Mouse (Mus musculus) limb, embryonic 15.5 days (tissue): Measurements from ENCODE around the gene Dlgap1. TPM values are rescaled to one million over a fixed set of nuclear protein-coding genes. Genes with fewer than 3 reads are reported as not detected.

Experiments
- ATAC-seq: fragments of 200-750 bp; cut with Nextera tagmentation; 2 replicates; pipeline ENCODE4 v1.8.0; 2017; ENCODE audit warnings: low read depth, moderate TSS enrichment; ENCODE audit not compliant: insufficient number of reproducible peaks, low FRiP score, low TSS enrichment
- H3K27ac ChIP-seq: fragments of 300-500 bp; sonication (generic); 2 replicates; pipeline ENCODE4 v1.5.1; 2015; ENCODE audit warnings: moderate library complexity, mild to moderate bottlenecking, inconsistent platforms
- H3K27me3 ChIP-seq: fragments of 300-500 bp; sonication (generic); 2 replicates; pipeline ENCODE4 v1.6.1; 2015; ENCODE audit warnings: inconsistent platforms
- H3K36me3 ChIP-seq: fragments of 300-500 bp; sonication (generic); 2 replicates; pipeline ENCODE4 v1.6.1; 2015; ENCODE audit warnings: inconsistent platforms
- H3K4me1 ChIP-seq: fragments of 300-500 bp; sonication (generic); 2 replicates; pipeline ENCODE4 v1.6.1; 2015; ENCODE audit warnings: inconsistent platforms
- H3K4me2 ChIP-seq: fragments of 300-500 bp; sonication (generic); 2 replicates; pipeline ENCODE4 v1.6.1; 2015; ENCODE audit warnings: mild to moderate bottlenecking, inconsistent platforms
- H3K4me3 ChIP-seq: fragments of 300-500 bp; sonication (generic); 2 replicates; pipeline ENCODE4 v1.5.1; 2015; ENCODE audit warnings: mild to moderate bottlenecking, inconsistent platforms
- H3K9ac ChIP-seq: fragments of 300-500 bp; sonication (generic); 2 replicates; pipeline ENCODE4 v1.6.1; 2015; ENCODE audit warnings: inconsistent platforms
- H3K9me3 ChIP-seq: fragments of 300-500 bp; sonication (generic); 2 replicates; pipeline ENCODE4 v1.6.1; 2016; ENCODE audit warnings: inconsistent platforms
- WGBS: fragments of 180-500 bp; shearing (Covaris S2); methylation state at CpG from one replicate; pipeline ENCODE4 v1.1.7; 2015; 5-methylcytosine and 5-hydroxymethylcytosine counted together
- polyA plus RNA-seq: library from polyadenylated mRNA; unstranded; fragments of >200 nt; fragmentation: Nextera tagmentation; extraction: Ambion mirVana; gene quantifications from 2 replicates; pipeline ENCODE4 v1.2.1, GENCODE M21; 2015

Dlgap1 gene
- polyA plus RNA-seq, 1 experiment from 2014 or later: 3.1 TPM

- H3K4me1 ChIP-seq: peaks cover 18% of the 10 kb centered on the region
- H3K27ac ChIP-seq: peak overlapping the region; percentile 97
- H3K9me3 ChIP-seq: no peaks in the 10 kb centered on the region
- under 1% methylated on average over 17 of the region's 17 CpGs for WGBS
- H3K36me3 ChIP-seq: peaks cover 27% of the 10 kb centered on the region
- ATAC-seq: no peak
- peak overlapping the region; percentile 96 for H3K4me2 ChIP-seq
- peak overlapping the region; percentile 76 for H3K9ac ChIP-seq
- no peaks in the 10 kb centered on the region for H3K27me3 ChIP-seq
- peak overlapping the region; percentile 73 for H3K4me3 ChIP-seq
Observed at GRCm38 (mm10) chr17:70847751-70848510, 879.1 kb downstream of the Dlgap1 start.

- Histone ChIP-seq H3K4me3 (peak overlapping the region; percentile 73), H3K9me3 (no peaks in the 10 kb centered on the region), H3K4me2 (peak overlapping the region; percentile 96), H3K27me3 (no peaks in the 10 kb centered on the region), H3K9ac (peak overlapping the region; percentile 76), H3K36me3 (peaks cover 19% of the 10 kb centered on the region), H3K27ac (peak overlapping the region; percentile 97), H3K4me1 (peaks cover 18% of the 10 kb centered on the region)
- peak; percentile 21; the same call in 1 of the 2 replicates for ATAC-seq
- under 1% methylated on average over 23 of the region's 23 CpGs for WGBS
Observed at GRCm38 (mm10) chr17:70848511-70849398, 879.9 kb downstream of the Dlgap1 start.

- H3K36me3 ChIP-seq: peaks cover 12% of the 10 kb centered on the region
- H3K4me3 ChIP-seq: peak overlapping the region; percentile 73
- no peaks in the 10 kb centered on the region for H3K9me3 ChIP-seq
- H3K4me1 ChIP-seq: peaks cover 23% of the 10 kb centered on the region
- H3K27me3 ChIP-seq: no peaks in the 10 kb centered on the region
- H3K4me2 ChIP-seq: peak overlapping the region; percentile 96
- peak overlapping the region; percentile 76 for H3K9ac ChIP-seq
- under 1% methylated on average over 33 of the region's 33 CpGs for WGBS
- H3K27ac ChIP-seq: peak overlapping the region; percentile 97
- no peak for ATAC-seq
Observed at GRCm38 (mm10) chr17:70849399-70850232, 880.7 kb downstream of the Dlgap1 start.

DNA sequence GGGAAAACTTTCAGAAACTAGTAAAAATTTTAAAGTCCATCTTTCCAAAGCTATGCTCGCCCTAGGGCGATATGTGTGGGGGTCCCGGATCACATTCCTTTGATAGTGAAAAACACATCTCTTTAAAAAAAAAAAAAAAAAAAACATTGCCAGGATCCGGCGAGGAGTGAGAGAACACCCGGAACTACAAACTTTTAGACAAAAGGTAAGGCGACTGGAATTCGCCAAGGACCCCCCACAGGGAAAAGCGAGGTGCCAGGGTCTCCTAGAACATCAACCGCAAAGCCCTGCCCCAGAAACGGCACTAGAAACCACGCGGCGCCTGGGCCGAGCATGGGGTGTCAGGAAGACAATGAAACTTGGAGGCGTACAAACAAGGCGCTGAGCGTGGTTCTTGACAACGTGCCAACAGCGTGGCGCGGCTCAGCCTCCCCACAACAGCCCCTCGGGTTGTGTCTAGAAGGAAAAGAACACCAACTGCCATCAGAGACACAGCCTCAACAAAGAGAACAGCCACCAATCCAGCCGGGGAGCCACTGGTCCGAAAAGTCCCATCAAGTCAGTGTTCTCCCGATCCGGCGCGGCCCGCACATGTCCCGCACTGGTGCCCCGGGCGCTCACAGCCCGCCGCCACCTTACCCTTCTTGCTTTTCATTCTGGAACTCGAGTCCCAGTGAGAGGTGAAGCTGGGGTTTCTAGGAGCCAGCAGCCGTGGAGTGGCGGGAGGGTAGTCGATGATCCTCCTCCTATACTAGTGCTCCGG, 881.5 kb downstream of the Dlgap1 start:
- no peak for ATAC-seq
- Histone ChIP-seq H3K4me1 (peaks cover 15% of the 10 kb centered on the region), H3K36me3 (peaks cover 6% of the 10 kb centered on the region), H3K9ac (peak overlapping the region; percentile 76), H3K27ac (peak overlapping the region; percentile 97), H3K4me3 (peak overlapping the region; percentile 73), H3K4me2 (peak overlapping the region; percentile 96), H3K27me3 (no peaks in the 10 kb centered on the region), H3K9me3 (no peaks in the 10 kb centered on the region)
- under 1% methylated on average over 40 of the region's 40 CpGs for WGBS

DNA sequence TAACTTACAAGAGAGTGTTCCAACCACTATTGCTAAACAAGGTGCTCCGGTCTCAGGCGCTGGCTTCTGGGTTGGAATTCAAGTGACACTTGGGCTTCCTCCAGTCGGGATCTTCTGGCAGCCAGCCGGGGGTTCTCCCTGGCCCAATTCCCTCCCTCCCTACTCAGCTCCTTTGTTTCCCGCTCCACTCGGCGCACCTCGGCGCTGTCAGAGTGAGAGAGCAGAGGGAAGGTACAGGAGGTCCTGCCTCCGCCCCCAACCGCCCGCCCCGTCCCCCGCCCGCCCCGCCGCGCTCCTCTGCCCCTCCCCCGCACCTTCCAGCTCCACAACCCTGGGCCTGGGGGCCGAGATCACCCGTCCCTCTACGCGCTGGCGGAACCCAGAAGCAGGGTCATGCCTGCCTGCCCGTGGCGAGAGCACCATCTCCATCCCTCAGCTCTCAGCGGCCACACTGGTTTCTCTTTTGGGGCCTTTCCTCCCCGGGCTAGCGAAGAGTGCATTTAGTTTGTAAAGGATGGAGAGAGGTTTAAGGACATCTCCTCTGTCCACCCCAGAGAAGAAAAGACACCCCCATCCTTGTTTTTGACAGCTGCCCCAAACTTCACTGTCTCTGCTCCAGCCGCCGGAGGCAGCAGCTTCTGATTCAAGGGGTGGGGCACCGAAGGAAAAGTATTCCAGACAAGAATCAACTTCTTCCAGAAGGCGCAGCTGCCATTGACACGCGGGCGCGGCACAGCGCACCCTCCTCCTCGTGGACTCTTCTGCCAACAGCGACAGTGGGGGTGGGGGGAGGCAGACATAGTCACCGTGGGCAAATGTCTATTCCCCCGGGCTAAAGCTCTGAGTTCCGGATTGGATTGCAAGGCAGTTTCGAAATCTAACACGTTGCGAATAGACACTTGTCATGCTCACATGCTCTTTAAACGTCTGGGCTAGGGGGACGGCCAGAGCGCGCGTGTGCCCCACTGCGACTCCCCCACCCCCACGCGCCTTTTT, 882.4 kb downstream of the Dlgap1 start:
- H3K4me2 ChIP-seq: peak overlapping the region; percentile 96
- H3K36me3 ChIP-seq: no peaks in the 10 kb centered on the region
- ATAC-seq: peak; percentile 63
- peak overlapping the region; percentile 76 for H3K9ac ChIP-seq
- H3K27ac ChIP-seq: peak overlapping the region; percentile 97
- peak overlapping the region; percentile 73 for H3K4me3 ChIP-seq
- under 1% methylated on average over 52 of the region's 54 CpGs for WGBS
- no peaks in the 10 kb centered on the region for H3K9me3 ChIP-seq
- no peaks in the 10 kb centered on the region for H3K27me3 ChIP-seq
- H3K4me1 ChIP-seq: peaks cover 8% of the 10 kb centered on the region

DNA sequence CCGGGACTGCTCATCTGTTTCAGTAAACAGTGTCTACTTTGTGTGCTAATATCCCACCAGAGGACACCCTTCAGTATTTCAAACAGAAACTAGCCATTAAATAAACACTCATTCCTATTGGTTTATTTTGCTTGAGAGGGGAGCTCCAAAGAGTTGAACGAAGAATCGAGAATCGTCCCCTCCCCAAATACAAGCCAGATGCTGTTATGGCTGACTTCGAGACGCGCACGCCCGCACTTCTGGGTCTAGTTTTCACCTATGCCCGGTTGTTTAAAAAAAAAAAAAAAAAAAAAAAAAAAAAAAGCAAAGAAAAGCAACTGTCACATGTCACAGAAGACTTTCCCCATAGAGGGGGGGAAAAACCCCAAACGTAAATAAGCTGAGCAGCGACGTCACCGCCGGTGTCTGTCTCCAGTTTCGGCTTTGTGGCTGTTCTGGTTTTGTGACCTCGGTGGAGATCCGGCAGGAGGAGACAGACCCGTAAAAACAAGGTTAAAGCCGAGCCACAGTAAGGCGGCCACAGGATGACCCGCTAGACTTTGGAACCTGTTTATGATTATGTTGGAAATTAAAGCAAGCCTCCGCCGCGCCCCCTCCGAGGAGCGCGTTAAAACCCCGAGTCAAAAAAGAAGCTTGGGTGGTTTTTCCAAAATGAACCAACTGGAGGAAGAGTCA, 883.3 kb downstream of the Dlgap1 start:
- peak overlapping the region; percentile 73 for H3K4me3 ChIP-seq

DNA sequence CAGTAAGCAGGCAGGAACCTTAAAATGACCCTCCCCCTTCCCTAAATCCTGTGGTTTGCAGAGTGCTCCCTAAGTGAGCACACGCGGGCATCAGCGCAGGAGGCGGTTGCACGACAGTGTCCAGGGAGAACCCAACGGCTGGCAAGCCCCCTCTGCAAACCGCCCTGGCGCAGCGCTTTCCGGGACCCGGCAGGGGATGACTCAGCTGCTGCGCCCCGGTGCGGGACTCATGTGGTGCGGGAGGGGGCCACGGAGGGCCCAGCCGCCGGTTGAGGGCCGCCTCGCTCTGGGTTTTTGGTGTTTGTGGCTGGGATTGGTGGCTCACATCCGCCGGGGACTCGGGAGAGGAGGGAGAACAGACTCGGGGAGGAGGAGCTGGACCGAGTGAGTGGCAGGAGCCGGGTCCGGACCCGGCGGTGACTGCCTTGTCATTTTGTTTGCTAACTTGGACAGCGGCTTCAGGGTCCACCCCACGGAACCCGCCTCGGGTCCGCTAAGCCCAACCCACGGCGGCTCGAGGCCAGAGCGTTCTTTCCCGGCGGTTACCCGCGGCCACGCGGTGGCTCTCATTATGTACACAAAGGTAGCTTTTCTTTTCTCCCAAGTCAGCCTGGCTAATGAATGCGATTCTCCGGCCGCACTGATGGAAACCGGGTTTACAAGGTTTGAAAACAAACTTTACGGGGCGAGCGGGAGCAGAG, 884.0 kb downstream of the Dlgap1 start:
- Histone ChIP-seq H3K9me3 (no peaks in the 10 kb centered on the region), H3K4me1 (peaks cover 6% of the 10 kb centered on the region), H3K27me3 (no peaks in the 10 kb centered on the region), H3K9ac (peak overlapping the region; percentile 60), H3K4me2 (peak overlapping the region; percentile 96), H3K27ac (peak overlapping the region; percentile 97), H3K36me3 (no peaks in the 10 kb centered on the region), H3K4me3 (peak overlapping the region; percentile 73)
- WGBS: under 1% methylated on average over 51 of the region's 51 CpGs
- peak; percentile 62 for ATAC-seq

More for the DNA sequence above, 883.3 kb downstream of the Dlgap1 start:
- H3K4me2 ChIP-seq: peak overlapping the region; percentile 96
- H3K9me3 ChIP-seq: no peaks in the 10 kb centered on the region
- H3K9ac ChIP-seq: peak overlapping the region; percentile 76
- H3K4me1 ChIP-seq: peaks cover 6% of the 10 kb centered on the region
- H3K27ac ChIP-seq: peak overlapping the region; percentile 97
- H3K27me3 ChIP-seq: no peaks in the 10 kb centered on the region
- H3K36me3 ChIP-seq: no peaks in the 10 kb centered on the region
- WGBS: under 1% methylated on average over 29 of the region's 29 CpGs
- ATAC-seq: no peak

GRCm38 (mm10) chr17:70853436-70853905, 884.6 kb downstream of the Dlgap1 start, which contains the start of gene Tgif1:
Gene Tgif1 (minus strand): TSS chr17:70853546.
- WGBS: under 1% methylated on average over 29 of the region's 29 CpGs
- ATAC-seq: no peak
- no peaks in the 10 kb centered on the region for H3K27me3 ChIP-seq

DNA sequence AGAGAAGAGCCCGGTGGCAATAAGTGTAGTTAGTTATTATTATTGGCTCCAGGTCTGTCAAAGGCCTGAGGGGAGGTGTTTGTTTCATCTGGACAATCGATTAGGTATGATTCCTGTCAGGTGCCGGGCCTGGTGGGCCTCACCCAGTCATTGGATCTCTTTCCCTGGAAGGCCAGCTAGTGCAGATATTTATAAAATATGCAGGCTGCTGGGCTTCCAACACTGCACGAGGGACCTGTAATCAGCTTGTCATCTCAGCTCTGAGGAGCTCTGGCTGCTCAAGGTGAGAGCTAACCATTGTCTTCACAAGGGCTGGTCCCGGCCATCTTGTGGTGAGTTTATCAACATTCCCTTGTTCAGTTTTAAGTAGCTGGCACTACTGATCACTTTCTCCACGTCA, 885.1 kb downstream of the Dlgap1 start:
- Histone ChIP-seq H3K27ac (peak overlapping the region; percentile 97), H3K4me1 (peaks cover 6% of the 10 kb centered on the region), H3K9me3 (no peaks in the 10 kb centered on the region), H3K4me3 (peak overlapping the region; percentile 73), H3K9ac (no peak overlapping the region), H3K4me2 (peak overlapping the region; percentile 96), H3K36me3 (no peaks in the 10 kb centered on the region), H3K27me3 (no peaks in the 10 kb centered on the region)
- WGBS: 24% methylated on average over 6 of the region's 6 CpGs
- no peak for ATAC-seq

More at GRCm38 (mm10) chr17:70853436-70853905, 884.6 kb downstream of the Dlgap1 start, which contains the start of gene Tgif1:
- Histone ChIP-seq H3K4me1 (peaks cover 6% of the 10 kb centered on the region), H3K9ac (peak within 1 kb of the TSS; percentile 60), H3K9me3 (no peaks in the 10 kb centered on the region), H3K36me3 (no peaks in the 10 kb centered on the region), H3K4me3 (peak within 1 kb of the TSS; percentile 73), H3K4me2 (peak within 1 kb of the TSS; percentile 96), H3K27ac (peak within 1 kb of the TSS; percentile 97)
